Mouse (Mus musculus) erythroblast, embryonic 14.5 days (primary cell): Measurements from ENCODE around the gene Ghdc.

Experiments
- GATA1 ChIP-seq: IDR thresholded peaks from 2 replicates; pipeline ENCODE4 v1.6.1; 2012; ENCODE audit warnings: low read length, inconsistent platforms, mixed read lengths
- TAL1 ChIP-seq: IDR thresholded peaks from 3 replicates; pipeline ENCODE4 v1.6.1; 2012; ENCODE audit warnings: low read length, inconsistent platforms, mixed read lengths

- no peak for TF ChIP-seq GATA1
- TF ChIP-seq TAL1, result no peak
Measured at GRCm38 (mm10) chr11:100819626-100820025, 48.9 kb upstream of the Ghdc start.
